Mouse (Mus musculus) erythroid progenitor cell, adult 5-6 weeks (primary cell): ENCODE data around the gene Vmn1r167. TPM values are rescaled to one million over a fixed set of nuclear protein-coding genes. Genes with fewer than 3 reads are reported as not detected.
"Not testable (repeated sequence)": the region's sequence is repeated elsewhere in the genome, so short reads cannot be mapped to it uniquely, and the experiment has no call there.

Experiments
- ATAC-seq: replicated peaks from 2 replicates; pipeline ENCODE4 v1.8.0; 2016; ENCODE audit warnings: moderate number of reproducible peaks, mild to moderate bottlenecking, moderate TSS enrichment, inconsistent platforms; ENCODE audit not compliant: poor library complexity, low FRiP score, severe bottlenecking
- total RNA-seq, 2 experiments: library from RNA; stranded (forward) in 1 of 2; stranded (reverse) in 1 of 2; fragments of 150-400 nt in 1 of 2; fragments of 186-747, 209-891 nt in 1 of 2; gene quantifications; 2 replicates each; pipeline versions ENCODE4 v1.2.3 to v1.2.4; 2015 to 2017; ENCODE audit warnings: low replicate concordance in 2 of 2

Vmn1r167 gene
- total RNA-seq (2015; ENCODE audit: low replicate concordance) (not detected in 2 replicates), total RNA-seq (2017; ENCODE audit: low replicate concordance) (not detected in 2 replicates)

- not testable (repeated sequence) for ATAC-seq
Measured at GRCm38 (mm10) chr7:23507106-23507505, at the start of gene Vmn1r167. TSS of gene Vmn1r167 (minus strand) at chr7:23507206.

GRCm38 (mm10) chr7:23539432-23539831 is 32.4 kb upstream of the Vmn1r167 start, which contains the start of gene Vmn1r168:
TSS of gene Vmn1r168 (plus strand) at chr7:23539732.
- not testable (repeated sequence) for ATAC-seq

GRCm38 (mm10) chr7:23472886-23473285 is 34.1 kb downstream of the Vmn1r167 start:
- ATAC-seq, result not testable (repeated sequence)

GRCm38 (mm10) chr7:23470832-23471231 is 36.2 kb downstream of the Vmn1r167 start:
- ATAC-seq, result not testable (repeated sequence)

- not testable (repeated sequence) for ATAC-seq
Measured at GRCm38 (mm10) chr7:23470201-23470600, 36.8 kb downstream of the Vmn1r167 start.

Other genes starting within 250 kb of the Vmn1r167 start
- gene Gm6902, start 228.3 kb downstream of the Vmn1r167 start, total RNA-seq (2015; ENCODE audit: low replicate concordance), result not detected in 2 replicates
- not detected in 2 replicates for gene Gm6902, start 228.3 kb downstream of the Vmn1r167 start, total RNA-seq (2017; ENCODE audit: low replicate concordance)
- not detected in 2 replicates for gene Nlrp4e, start 206.0 kb downstream of the Vmn1r167 start, total RNA-seq (2015; ENCODE audit: low replicate concordance)
- not detected in 2 replicates for gene Nlrp4e, start 206.0 kb downstream of the Vmn1r167 start, total RNA-seq (2017; ENCODE audit: low replicate concordance)
- gene Nlrp5, start 121.3 kb downstream of the Vmn1r167 start, total RNA-seq (2015; ENCODE audit: low replicate concordance), result not detected in 2 replicates
- gene Nlrp5, start 121.3 kb downstream of the Vmn1r167 start, total RNA-seq (2017; ENCODE audit: low replicate concordance), result not detected in 2 replicates
- gene Vmn1r168, start 32.5 kb upstream of the Vmn1r167 start, total RNA-seq (2015; ENCODE audit: low replicate concordance), result not detected in 2 replicates
- not detected in 2 replicates for gene Vmn1r168, start 32.5 kb upstream of the Vmn1r167 start, total RNA-seq (2017; ENCODE audit: low replicate concordance)
- gene Vmn1r169, start 68.3 kb upstream of the Vmn1r167 start, total RNA-seq (2015; ENCODE audit: low replicate concordance), result not detected in 2 replicates
- not detected in 2 replicates for gene Vmn1r169, start 68.3 kb upstream of the Vmn1r167 start, total RNA-seq (2017; ENCODE audit: low replicate concordance)
- gene Vmn1r170, start 99.0 kb upstream of the Vmn1r167 start, total RNA-seq (2015; ENCODE audit: low replicate concordance), result not detected in 2 replicates
- gene Vmn1r170, start 99.0 kb upstream of the Vmn1r167 start, total RNA-seq (2017; ENCODE audit: low replicate concordance), result not detected in 2 replicates
- gene Vmn1r171, start 123.5 kb upstream of the Vmn1r167 start, total RNA-seq (2015; ENCODE audit: low replicate concordance), result not detected in 2 replicates
- not detected in 2 replicates for gene Vmn1r171, start 123.5 kb upstream of the Vmn1r167 start, total RNA-seq (2017; ENCODE audit: low replicate concordance)
- gene Vmn1r172, start 151.1 kb upstream of the Vmn1r167 start, total RNA-seq (2015; ENCODE audit: low replicate concordance), result not detected in 2 replicates
- not detected in 2 replicates for gene Vmn1r172, start 151.1 kb upstream of the Vmn1r167 start, total RNA-seq (2017; ENCODE audit: low replicate concordance)
- not detected in 2 replicates for gene Vmn1r173, start 193.5 kb upstream of the Vmn1r167 start, total RNA-seq (2015; ENCODE audit: low replicate concordance)
- not detected in 2 replicates for gene Vmn1r173, start 193.5 kb upstream of the Vmn1r167 start, total RNA-seq (2017; ENCODE audit: low replicate concordance)
- gene Vmn1r174, start 245.1 kb upstream of the Vmn1r167 start, total RNA-seq (2015; ENCODE audit: low replicate concordance), result not detected in 2 replicates
- not detected in 2 replicates for gene Vmn1r174, start 245.1 kb upstream of the Vmn1r167 start, total RNA-seq (2017; ENCODE audit: low replicate concordance)